Mouse (Mus musculus) embryonic fibroblast, embryonic 13.5 days (primary cell): ENCODE results near the gene Fus.

Source experiments
- CTCF ChIP-seq: IDR thresholded peaks from 2 replicates; pipeline ENCODE4 v1.5.1; 2011; ENCODE audit warnings: mild to moderate bottlenecking, control low read depth, low read length, moderate library complexity, borderline replicate concordance; ENCODE audit not compliant: insufficient read depth
- POLR2A ChIP-seq: IDR thresholded peaks from 2 replicates; pipeline ENCODE4 v1.6.1; 2011; ENCODE audit warnings: low read depth, mild to moderate bottlenecking, control low read depth, low read length, moderate library complexity

GRCm38 (mm10) chr7:127923714-127924113 is 43.5 kb upstream of the Fus start:
- TF ChIP-seq CTCF, result no peak
- TF ChIP-seq POLR2A, result no peak
